Mouse (Mus musculus): ENCODE data around the gene Gpc1. TPM values are rescaled to one million over a fixed set of nuclear protein-coding genes. Genes with fewer than 3 reads are reported as not detected.

Gene Gpc1
- polyA plus RNA-seq, 1 experiment from 2014 or later: 48.7 TPM

DNA sequence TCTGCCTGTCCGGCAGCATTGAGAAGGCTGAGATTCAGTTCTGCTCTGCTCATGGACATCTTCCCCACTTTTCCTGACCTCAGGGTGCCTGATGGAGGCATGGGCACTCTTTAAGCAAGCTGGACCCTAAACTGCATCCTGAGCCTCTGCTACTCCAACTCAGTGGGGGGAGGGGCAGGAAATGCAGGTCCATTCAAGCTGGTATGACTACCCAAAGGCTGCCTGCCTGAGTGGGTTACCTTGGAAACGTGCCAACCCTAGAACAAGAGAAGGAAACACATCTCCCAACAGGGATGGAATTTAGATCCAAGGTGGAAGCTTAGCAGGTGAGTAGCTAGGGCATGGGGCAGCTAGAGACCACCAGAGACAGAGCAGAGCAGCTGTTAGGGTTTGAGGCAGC, 34.7 kb downstream of the Gpc1 start:
- Histone ChIP-seq H3K4me1 (no peaks in the 10 kb centered on the region), H3K27me3 (replicated peaks) (no peaks in the 10 kb centered on the region), H3K9ac (no peak overlapping the region), H3K9me3 (no peaks in the 10 kb centered on the region), H3K4me2 (no peak overlapping the region), H3K4me3 (replicated peaks) (no peak overlapping the region), H3K36me3 (no peaks in the 10 kb centered on the region), H3K27ac (no peak overlapping the region)
- no peak for ATAC-seq (ENCODE audit: insufficient read depth, low FRiP score, low read depth)
- 64% methylated on average over 2 of the region's 2 CpGs for WGBS

DNA sequence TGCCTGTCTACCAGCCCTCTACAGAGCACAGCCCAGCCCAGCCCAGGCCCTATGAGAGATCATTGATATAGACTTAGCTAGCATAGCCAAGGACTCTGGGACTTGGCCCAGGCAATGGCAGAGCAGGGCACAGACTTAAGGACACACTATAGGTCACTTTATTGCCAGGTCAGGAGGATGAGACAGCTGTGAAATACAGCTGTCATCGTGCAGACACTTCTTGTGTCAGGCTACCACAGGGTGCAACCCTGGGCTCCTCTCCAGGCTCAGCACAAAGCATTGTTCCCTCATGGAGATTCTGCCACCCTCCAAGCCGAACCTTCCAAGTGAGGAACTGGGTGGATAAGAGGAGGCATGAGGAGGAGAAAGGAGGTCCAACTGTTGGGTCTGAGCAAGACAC, 38.5 kb downstream of the Gpc1 start:
- Histone ChIP-seq H3K27me3 (replicated peaks) (no peaks in the 10 kb centered on the region), H3K9ac (no peak overlapping the region), H3K4me1 (no peaks in the 10 kb centered on the region), H3K36me3 (no peaks in the 10 kb centered on the region), H3K4me3 (replicated peaks) (no peak overlapping the region), H3K9me3 (no peaks in the 10 kb centered on the region), H3K4me2 (no peak overlapping the region), H3K27ac (no peak overlapping the region)
- no peak for ATAC-seq (ENCODE audit: insufficient read depth, low FRiP score, low read depth)
- WGBS: 78% methylated on average over 2 of the region's 2 CpGs

DNA sequence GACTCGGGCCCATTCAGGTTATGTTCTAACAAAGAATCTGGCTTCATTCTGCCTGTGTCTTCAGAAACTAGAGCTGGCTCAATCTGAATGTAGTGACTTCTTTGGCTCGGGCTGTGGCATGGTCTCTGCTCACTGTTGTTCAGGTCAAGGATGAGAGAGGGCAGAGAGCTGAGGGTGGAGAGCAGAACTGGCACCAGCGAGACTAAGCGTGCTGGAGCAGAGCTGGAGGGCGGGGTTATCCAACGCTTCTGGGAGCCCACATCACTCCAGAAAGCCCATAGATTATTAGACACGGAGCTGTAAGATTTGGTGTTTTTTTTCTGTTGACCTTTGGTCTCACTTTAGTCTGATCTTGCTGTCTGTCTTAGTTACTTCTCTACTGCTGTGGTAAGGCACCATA, 41.2 kb downstream of the Gpc1 start:
- H3K4me2 ChIP-seq: no peak overlapping the region
- H3K4me1 ChIP-seq: no peaks in the 10 kb centered on the region
- H3K36me3 ChIP-seq: no peaks in the 10 kb centered on the region
- no peaks in the 10 kb centered on the region for H3K9me3 ChIP-seq
- H3K27me3 ChIP-seq (replicated peaks): no peaks in the 10 kb centered on the region
- H3K9ac ChIP-seq: no peak overlapping the region
- H3K4me3 ChIP-seq (replicated peaks): no peak overlapping the region
- WGBS: 75% methylated on average over 7 of the region's 7 CpGs
- no peak overlapping the region for H3K27ac ChIP-seq
- no peak for ATAC-seq (ENCODE audit: insufficient read depth, low FRiP score, low read depth)

DNA sequence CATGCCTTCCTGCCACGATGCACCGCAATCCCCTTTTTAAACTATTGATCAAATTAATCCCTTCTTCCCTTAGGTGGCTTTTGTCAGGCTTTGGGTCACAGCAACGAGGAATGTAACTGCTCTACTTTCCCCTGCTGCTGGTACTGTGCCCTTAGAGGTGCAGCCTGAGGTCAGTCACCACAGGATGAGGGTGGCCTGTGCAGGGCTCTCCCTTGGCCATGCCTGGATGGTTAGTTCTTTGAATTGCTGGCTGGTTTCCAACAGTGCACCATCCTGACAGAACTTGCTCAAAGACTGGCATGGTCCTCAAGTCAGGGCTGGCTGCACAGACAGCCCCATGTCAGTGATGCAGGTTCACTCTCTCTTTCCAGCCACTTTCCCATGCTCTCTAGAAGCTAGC, 42.6 kb downstream of the Gpc1 start:
- Histone ChIP-seq H3K4me1 (no peaks in the 10 kb centered on the region), H3K36me3 (no peaks in the 10 kb centered on the region), H3K9ac (no peak overlapping the region), H3K4me3 (replicated peaks) (no peak overlapping the region), H3K27me3 (replicated peaks) (no peaks in the 10 kb centered on the region), H3K4me2 (no peak overlapping the region), H3K27ac (no peak overlapping the region), H3K9me3 (no peaks in the 10 kb centered on the region)
- WGBS: 77% methylated on average over 3 of the region's 3 CpGs
- ATAC-seq (ENCODE audit: insufficient read depth, low FRiP score, low read depth): no peak

- no peak overlapping the region for H3K4me3 ChIP-seq (replicated peaks)
- H3K9ac ChIP-seq: no peak overlapping the region
- H3K27me3 ChIP-seq (replicated peaks): no peaks in the 10 kb centered on the region
- WGBS: 79% methylated on average over 8 of the region's 8 CpGs
- H3K9me3 ChIP-seq: no peaks in the 10 kb centered on the region
- no peaks in the 10 kb centered on the region for H3K4me1 ChIP-seq
- no peaks in the 10 kb centered on the region for H3K36me3 ChIP-seq
- H3K4me2 ChIP-seq: no peak overlapping the region
- no peak for ATAC-seq (ENCODE audit: insufficient read depth, low FRiP score, low read depth)
- no peak overlapping the region for H3K27ac ChIP-seq
Observed at GRCm38 (mm10) chr1:92875360-92876111, 44.1 kb downstream of the Gpc1 start.

DNA sequence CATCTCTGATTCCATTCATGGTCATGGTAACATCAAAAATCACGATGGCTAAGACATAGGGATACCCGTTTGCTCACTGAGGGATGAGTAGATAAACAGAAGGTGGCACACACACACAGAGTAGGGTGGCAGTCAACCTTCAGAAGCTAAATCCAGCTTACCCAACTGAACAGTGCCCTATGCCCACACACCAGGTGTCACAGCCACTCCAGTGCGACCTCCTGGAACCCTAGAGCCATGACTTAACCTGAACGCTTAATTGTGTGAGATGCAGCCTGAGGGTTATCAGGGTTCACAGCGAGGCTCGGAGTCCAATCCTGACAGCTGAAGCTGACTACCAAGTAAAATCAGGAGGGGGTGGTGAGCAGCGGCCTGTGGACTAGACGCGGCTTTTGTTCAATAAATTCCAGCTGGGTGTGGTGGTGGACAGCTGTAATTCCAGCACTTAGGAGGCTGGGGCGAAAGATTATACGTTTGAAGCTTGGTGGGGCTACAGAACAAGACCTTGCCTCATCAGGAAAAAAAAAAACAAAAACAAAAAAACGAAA, 46.1 kb downstream of the Gpc1 start:
- Histone ChIP-seq H3K27me3 (replicated peaks) (no peaks in the 10 kb centered on the region), H3K9me3 (no peaks in the 10 kb centered on the region), H3K4me1 (no peaks in the 10 kb centered on the region), H3K9ac (no peak overlapping the region), H3K4me2 (no peak overlapping the region), H3K4me3 (replicated peaks) (no peak overlapping the region), H3K27ac (no peak overlapping the region), H3K36me3 (no peaks in the 10 kb centered on the region)
- 56% methylated on average over 12 of the region's 12 CpGs for WGBS
- no peak for ATAC-seq (ENCODE audit: insufficient read depth, low FRiP score, low read depth)

DNA sequence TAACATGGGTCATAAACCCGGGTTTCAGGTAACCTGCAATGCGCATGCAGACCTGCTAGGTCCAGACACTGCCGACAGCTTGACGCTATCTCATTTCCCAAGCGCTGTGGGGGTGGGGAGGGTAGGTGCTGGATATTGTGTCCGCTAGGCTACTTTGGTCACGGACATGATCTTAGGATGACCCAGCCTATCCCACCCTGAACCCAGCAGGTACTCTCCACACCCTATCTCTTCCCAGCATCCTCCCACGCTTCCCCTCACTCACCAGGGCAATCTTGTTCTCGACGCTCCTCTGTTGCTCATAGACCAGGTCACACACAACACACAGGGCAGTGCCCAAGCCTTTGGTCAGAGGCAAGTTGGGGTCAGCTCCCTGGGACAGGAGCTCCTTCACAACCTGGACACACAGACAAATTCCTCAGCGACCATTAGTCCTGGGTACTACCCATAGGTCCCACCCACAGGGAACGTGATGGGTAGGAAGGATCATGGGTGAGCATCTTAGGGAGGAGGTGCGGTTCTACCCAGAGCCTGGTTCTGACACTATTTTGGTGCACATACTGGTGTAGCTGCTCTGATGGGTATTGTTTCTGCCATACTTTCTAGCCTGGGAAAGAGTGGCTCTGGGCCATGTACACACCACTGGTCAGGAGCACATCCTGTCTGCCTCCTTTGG, 46.8 kb downstream of the Gpc1 start:
- H3K36me3 ChIP-seq: no peaks in the 10 kb centered on the region
- ATAC-seq (ENCODE audit: insufficient read depth, low FRiP score, low read depth): no peak
- H3K9me3 ChIP-seq: no peaks in the 10 kb centered on the region
- H3K27me3 ChIP-seq (replicated peaks): no peaks in the 10 kb centered on the region
- H3K9ac ChIP-seq: no peak overlapping the region
- H3K4me2 ChIP-seq: no peak overlapping the region
- 82% methylated on average over 13 of the region's 13 CpGs for WGBS
- no peak overlapping the region for H3K4me3 ChIP-seq (replicated peaks)
- H3K27ac ChIP-seq: no peak overlapping the region
- no peaks in the 10 kb centered on the region for H3K4me1 ChIP-seq

GRCm38 (mm10) chr1:92879266-92879665, 47.8 kb downstream of the Gpc1 start:
- Histone ChIP-seq H3K9ac (no peak overlapping the region), H3K36me3 (no peaks in the 10 kb centered on the region), H3K27me3 (replicated peaks) (no peaks in the 10 kb centered on the region), H3K4me3 (replicated peaks) (no peak overlapping the region), H3K27ac (no peak overlapping the region), H3K4me1 (no peaks in the 10 kb centered on the region), H3K4me2 (no peak overlapping the region), H3K9me3 (no peaks in the 10 kb centered on the region)
- 84% methylated on average over 12 of the region's 12 CpGs for WGBS
- no peak for ATAC-seq (ENCODE audit: insufficient read depth, low FRiP score, low read depth)

DNA sequence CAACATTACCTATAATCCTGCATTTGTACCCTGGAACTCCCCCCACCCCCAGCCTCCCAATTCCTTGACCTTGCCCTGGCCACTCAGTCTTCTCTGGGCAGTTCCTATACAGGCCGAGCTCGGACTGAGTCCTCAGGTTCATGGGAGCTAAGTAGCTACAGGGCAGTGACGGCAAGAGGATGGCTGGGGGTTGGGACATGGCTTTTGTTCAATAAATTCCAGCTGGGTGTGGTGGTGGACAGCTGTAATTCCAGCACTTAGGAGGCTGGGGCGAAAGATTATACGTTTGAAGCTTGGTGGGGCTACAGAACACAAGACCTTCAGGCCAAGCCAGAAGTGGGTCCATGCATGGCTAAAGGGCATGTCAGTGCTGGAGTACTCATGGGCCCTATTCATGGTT, 48.7 kb downstream of the Gpc1 start:
- no peaks in the 10 kb centered on the region for H3K36me3 ChIP-seq
- no peak overlapping the region for H3K9ac ChIP-seq
- no peaks in the 10 kb centered on the region for H3K9me3 ChIP-seq
- WGBS: 67% methylated on average over 5 of the region's 5 CpGs
- no peaks in the 10 kb centered on the region for H3K4me1 ChIP-seq
- H3K4me3 ChIP-seq (replicated peaks): no peak overlapping the region
- no peak overlapping the region for H3K4me2 ChIP-seq
- ATAC-seq (ENCODE audit: insufficient read depth, low FRiP score, low read depth): no peak
- H3K27me3 ChIP-seq (replicated peaks): no peaks in the 10 kb centered on the region; the same call in 1 of the 2 replicates
- H3K27ac ChIP-seq: no peak overlapping the region

DNA sequence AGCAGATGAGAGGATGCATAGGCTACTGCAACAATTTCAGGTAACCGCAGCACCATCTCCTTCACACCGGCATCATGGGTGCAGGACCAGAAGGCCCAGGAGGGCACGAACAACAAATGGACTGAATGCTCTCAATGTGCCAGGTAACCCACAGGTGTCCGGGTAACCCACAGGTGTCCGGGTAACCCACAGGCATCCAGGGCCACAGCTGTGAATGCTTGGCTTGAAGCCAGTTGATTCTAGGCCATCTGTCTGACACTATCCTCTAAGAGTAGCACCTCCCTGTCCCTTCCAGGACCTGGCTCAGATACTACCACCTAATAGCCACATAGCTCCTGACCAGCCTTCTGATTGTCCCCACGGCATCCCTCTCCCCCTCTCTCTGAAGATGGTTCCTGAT, 50.5 kb downstream of the Gpc1 start:
- WGBS: 84% methylated on average over 6 of the region's 6 CpGs
- ATAC-seq (ENCODE audit: insufficient read depth, low FRiP score, low read depth): no peak
- no peaks in the 10 kb centered on the region for H3K4me1 ChIP-seq
- no peak overlapping the region for H3K9ac ChIP-seq
- H3K4me2 ChIP-seq: no peak overlapping the region
- no peak overlapping the region for H3K4me3 ChIP-seq (replicated peaks)
- no peaks in the 10 kb centered on the region for H3K36me3 ChIP-seq
- no peaks in the 10 kb centered on the region for H3K9me3 ChIP-seq
- no peaks in the 10 kb centered on the region; the same call in 1 of the 2 replicates for H3K27me3 ChIP-seq (replicated peaks)
- no peak overlapping the region for H3K27ac ChIP-seq

DNA sequence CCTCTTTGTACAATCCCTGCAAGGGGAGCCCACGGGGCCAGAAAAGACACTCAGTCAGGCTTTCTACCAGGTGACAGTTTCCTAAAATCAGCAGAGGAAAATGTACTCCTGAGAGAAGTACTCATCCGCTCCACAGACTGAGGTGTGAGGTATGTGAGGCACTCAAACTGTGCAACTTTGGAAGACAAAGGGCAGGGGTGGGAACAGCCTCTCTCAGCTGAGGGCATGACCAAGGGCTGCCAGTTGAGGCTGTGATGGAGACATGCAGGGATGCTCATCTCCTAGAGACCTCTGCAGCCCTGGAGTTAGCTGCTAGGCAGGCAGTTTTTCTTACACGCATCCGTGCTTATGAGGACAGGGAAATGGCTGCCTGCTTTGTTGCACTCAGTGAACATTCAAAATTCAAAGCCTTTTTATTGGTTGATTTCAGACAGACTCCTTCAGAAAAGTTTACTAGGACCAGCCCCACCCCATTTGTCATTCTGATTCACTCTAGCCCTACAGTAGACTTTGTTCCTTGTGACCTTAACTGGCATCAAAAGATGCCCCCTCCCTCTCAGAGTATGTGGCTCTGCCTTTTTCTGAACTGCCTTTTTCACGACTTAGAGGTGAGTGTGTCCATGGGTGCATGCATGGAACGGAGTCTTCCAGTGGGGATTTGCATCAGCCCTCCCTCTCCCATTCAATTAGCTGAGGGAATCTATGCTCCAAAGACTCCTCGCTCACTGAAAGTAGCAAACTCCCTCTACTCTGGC, 57.6 kb downstream of the Gpc1 start:
- whole genome bisulfite sequencing: 74% methylated on average over 7 of the region's 7 CpGs
- Histone ChIP-seq H3K9ac (no peak overlapping the region), H3K4me2 (no peak overlapping the region), H3K36me3 (no peaks in the 10 kb centered on the region), H3K4me3 (replicated peaks) (no peak overlapping the region), H3K27me3 (replicated peaks) (no peaks in the 10 kb centered on the region; the same call in 1 of the 2 replicates), H3K4me1 (no peaks in the 10 kb centered on the region), H3K27ac (no peak overlapping the region), H3K9me3 (no peaks in the 10 kb centered on the region)
- no peak for ATAC-seq (ENCODE audit: insufficient read depth, low FRiP score, low read depth)

GRCm38 (mm10) chr1:92892791-92893190, 61.3 kb downstream of the Gpc1 start:
- H3K9me3 ChIP-seq: no peaks in the 10 kb centered on the region
- no peaks in the 10 kb centered on the region for H3K27me3 ChIP-seq (replicated peaks)
- WGBS: 68% methylated on average over 3 of the region's 3 CpGs
- no peak overlapping the region for H3K4me2 ChIP-seq
- H3K4me1 ChIP-seq: no peaks in the 10 kb centered on the region
- ATAC-seq (ENCODE audit: insufficient read depth, low FRiP score, low read depth): no peak
- H3K27ac ChIP-seq: no peak overlapping the region
- no peaks in the 10 kb centered on the region for H3K36me3 ChIP-seq
- no peak overlapping the region for H3K4me3 ChIP-seq (replicated peaks)
- no peak overlapping the region for H3K9ac ChIP-seq
